Mouse (Mus musculus) hindbrain, embryonic 14.5 days (tissue): ENCODE measurements at regions not wholly inside any gene's neighbourhood (a gene's known extent, or its start where the extent isn't known, plus 50 kb on each side); places are given as distances from the start of the nearest gene placed in this dataset.

Experiments
- ATAC-seq: fragments of 200-750 bp; cut with Nextera tagmentation; 2 replicates; pipeline ENCODE4 v1.8.0; 2017; ENCODE audit warnings: moderate number of reproducible peaks, mild to moderate bottlenecking, moderate TSS enrichment, moderate library complexity; ENCODE audit not compliant: low FRiP score
- DNase-seq: peaks from one replicate; pipeline ENCODE4 v3.0.0-alpha.2; 2015; ENCODE audit warnings: low spot score
- H3K27ac ChIP-seq: fragments of 300-500 bp; sonication (generic); 2 replicates; pipeline ENCODE4 v1.5.1; 2014; ENCODE audit warnings: mild to moderate bottlenecking, moderate library complexity
- H3K27me3 ChIP-seq: fragments of 300-500 bp; sonication (generic); 2 replicates; pipeline ENCODE4 v1.6.1; 2014; ENCODE audit warnings: mild to moderate bottlenecking, low read length, mixed read lengths; ENCODE audit not compliant: control insufficient read depth, insufficient read depth
- H3K36me3 ChIP-seq: fragments of 300-500 bp; sonication (generic); replicated peaks from 2 replicates; pipeline ENCODE4 v1.6.1; 2014; ENCODE audit not compliant: control insufficient read depth, insufficient read depth
- H3K4me1 ChIP-seq: fragments of 300-500 bp; sonication (generic); replicated peaks from 2 replicates; pipeline ENCODE4 v1.6.1; 2014; ENCODE audit warnings: antibody characterized with exemption, low read length, mixed read lengths; ENCODE audit not compliant: control insufficient read depth, insufficient read depth
- H3K4me2 ChIP-seq: fragments of 300-500 bp; sonication (generic); replicated peaks from 2 replicates; pipeline ENCODE4 v1.6.1; 2014; ENCODE audit warnings: mild to moderate bottlenecking, moderate library complexity
- H3K4me3 ChIP-seq: fragments of 300-500 bp; sonication (generic); replicated peaks from 2 replicates; pipeline ENCODE4 v1.5.1; 2014; ENCODE audit warnings: mild to moderate bottlenecking, low read length
- H3K9ac ChIP-seq: fragments of 300-500 bp; sonication (generic); 2 replicates; pipeline ENCODE4 v1.6.1; 2014
- H3K9me3 ChIP-seq: fragments of 300-500 bp; sonication (generic); 2 replicates; pipeline ENCODE4 v1.6.1; 2016; ENCODE audit warnings: low read length; ENCODE audit not compliant: control insufficient read depth
- WGBS: fragments of 180-500 bp; shearing (Covaris S2); extraction: QIAGEN DNeasy Blood & Tissue Kit; methylation state at CpG from one replicate; pipeline ENCODE4 v1.1.7; 2014; 5-methylcytosine and 5-hydroxymethylcytosine counted together

DNA sequence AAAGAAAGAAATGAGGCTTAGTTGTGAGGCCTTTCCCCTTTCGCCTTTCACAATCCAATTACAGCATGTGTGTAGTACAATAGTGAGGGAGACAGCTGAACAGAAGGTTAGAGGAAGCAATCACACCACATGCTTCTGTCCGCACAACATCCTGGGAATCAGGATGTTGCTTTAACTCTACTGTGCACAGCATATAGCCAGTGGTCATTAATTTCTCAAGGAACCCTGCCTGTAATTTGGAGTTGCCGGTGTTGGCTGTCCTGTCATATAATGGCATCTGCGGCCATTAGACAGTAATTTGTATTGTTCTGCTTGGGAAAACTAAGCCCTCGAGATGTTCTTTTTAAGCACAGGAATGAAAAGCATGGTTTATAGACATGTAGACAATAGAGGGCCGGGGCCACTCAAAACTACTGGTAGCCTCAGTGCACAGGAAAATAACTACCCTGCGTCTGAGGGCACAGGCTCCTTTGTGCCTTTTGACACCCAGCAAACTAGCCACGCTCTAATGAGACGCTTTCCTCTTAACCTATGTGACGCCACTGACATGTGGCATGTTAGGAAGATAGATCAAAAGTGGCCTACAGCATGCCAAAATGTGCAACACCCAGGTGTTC lies 233.2 kb upstream of the Robo2 start:
- no peak overlapping the region for H3K27ac ChIP-seq
- ATAC-seq: no peak
- 27% methylated on average over 10 of the region's 10 CpGs for WGBS

DNA sequence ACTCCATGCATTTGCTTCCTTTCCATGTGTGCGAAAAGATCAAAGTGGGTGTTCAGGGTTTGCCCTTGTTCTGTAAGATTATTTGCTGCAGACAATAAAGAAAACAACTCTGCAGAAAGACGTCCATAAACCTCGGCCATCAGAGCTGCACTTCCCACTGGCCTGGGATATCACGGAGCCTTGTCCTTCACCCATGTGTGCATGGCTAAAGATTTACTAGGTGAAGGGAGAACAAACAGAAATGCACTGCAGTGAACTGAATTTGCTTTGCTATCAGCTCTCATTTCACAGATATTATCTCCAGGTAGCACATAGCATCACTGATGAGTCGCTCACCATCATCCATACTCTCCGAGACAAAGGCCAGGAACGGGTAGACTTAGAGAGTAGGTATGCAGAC lies 228.2 kb upstream of the Robo2 start:
- ATAC-seq: no peak
- no peak overlapping the region for H3K27ac ChIP-seq
- 86% methylated on average over 7 of the region's 7 CpGs for WGBS

More for the DNA sequence above, 233.2 kb upstream of the Robo2 start:
- no peak overlapping the region for H3K9ac ChIP-seq
- H3K4me3 ChIP-seq: no peak overlapping the region
- H3K4me1 ChIP-seq: no peaks in the 10 kb centered on the region
- no peak overlapping the region for H3K4me2 ChIP-seq
- H3K36me3 ChIP-seq: no peaks in the 10 kb centered on the region
- no peak for DNase-seq
- H3K27me3 ChIP-seq: no peaks in the 10 kb centered on the region
- no peaks in the 10 kb centered on the region for H3K9me3 ChIP-seq

DNA sequence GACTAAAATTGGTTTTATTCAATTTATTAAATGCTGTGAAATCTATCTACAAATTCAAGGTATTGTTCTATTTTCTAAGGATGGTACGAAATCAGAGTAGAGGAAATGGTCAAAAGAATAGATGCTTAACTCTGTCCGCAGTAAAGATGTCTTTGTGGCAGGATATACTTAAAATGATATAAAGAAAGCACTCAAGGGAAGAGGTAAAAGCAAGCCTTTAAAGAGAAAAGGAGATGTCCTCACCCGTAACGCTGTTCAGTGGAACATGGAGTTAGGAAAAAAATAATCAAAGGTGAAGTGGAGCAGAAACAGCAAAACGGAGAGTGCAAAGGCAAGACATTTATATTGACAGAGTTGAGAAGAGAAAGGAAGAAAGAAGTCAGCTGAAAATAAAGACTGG lies 226.0 kb upstream of the Robo2 start:
- 56% methylated on average over 5 of the region's 5 CpGs for WGBS
- no peak for ATAC-seq

More for the DNA sequence above, 228.2 kb upstream of the Robo2 start:
- H3K4me3 ChIP-seq: no peak overlapping the region
- H3K4me1 ChIP-seq: no peaks in the 10 kb centered on the region
- no peaks in the 10 kb centered on the region for H3K36me3 ChIP-seq
- no peak for DNase-seq
- no peak overlapping the region for H3K4me2 ChIP-seq
- H3K9me3 ChIP-seq: no peaks in the 10 kb centered on the region
- no peaks in the 10 kb centered on the region for H3K27me3 ChIP-seq
- H3K9ac ChIP-seq: no peak overlapping the region

DNA sequence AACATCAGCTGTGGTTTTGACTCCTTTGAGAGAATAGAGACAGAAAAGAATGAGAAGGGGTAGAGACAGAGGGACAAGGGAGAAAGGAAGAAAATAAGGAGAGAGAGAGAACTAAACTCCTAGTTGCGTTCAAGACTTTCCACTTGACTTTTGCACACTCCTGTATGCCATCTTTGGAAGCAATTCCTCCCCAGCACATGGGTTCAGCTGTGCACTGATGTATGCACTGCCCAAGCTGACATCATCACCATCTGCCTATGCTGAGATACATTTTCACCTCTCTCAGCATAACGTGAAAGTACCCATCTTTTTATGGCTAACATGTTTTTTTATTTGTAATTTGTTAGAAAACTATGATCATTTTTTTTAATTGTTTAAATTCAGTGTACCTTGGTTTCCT lies 214.2 kb upstream of the Robo2 start:
- Histone ChIP-seq H3K36me3 (no peaks in the 10 kb centered on the region), H3K4me1 (no peaks in the 10 kb centered on the region), H3K27me3 (no peaks in the 10 kb centered on the region), H3K4me3 (no peak overlapping the region), H3K9ac (no peak overlapping the region), H3K4me2 (no peak overlapping the region), H3K9me3 (no peaks in the 10 kb centered on the region), H3K27ac (no peak overlapping the region)
- WGBS: 79% methylated on average over 2 of the region's 2 CpGs
- ATAC-seq (no peak), DNase-seq (no peak)

More for the DNA sequence above, 226.0 kb upstream of the Robo2 start:
- Histone ChIP-seq H3K4me1 (no peaks in the 10 kb centered on the region), H3K4me2 (no peak overlapping the region), H3K9ac (no peak overlapping the region), H3K27me3 (no peaks in the 10 kb centered on the region), H3K4me3 (no peak overlapping the region), H3K36me3 (no peaks in the 10 kb centered on the region), H3K9me3 (no peaks in the 10 kb centered on the region), H3K27ac (no peak overlapping the region)
- no peak for DNase-seq

DNA sequence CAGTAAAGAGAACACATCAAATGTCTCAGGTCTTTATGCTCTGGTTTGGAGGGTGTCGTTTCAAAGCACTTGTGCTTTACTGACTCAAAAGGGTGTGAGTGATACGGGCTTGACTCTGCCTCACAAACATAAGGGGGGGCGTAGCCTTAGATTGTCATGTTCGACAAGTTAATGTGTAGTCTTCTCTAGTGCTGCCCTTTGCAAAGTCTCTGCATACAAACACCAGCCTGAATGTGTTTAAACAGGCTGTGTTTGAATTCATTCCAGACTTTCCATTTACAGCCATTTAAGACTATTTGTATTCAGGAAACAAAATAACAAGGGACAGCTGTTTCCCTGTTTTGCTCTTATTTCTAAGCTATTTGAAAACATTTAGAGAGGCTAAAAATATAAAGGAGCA lies 200.4 kb upstream of the Robo2 start:
- Histone ChIP-seq H3K36me3 (no peaks in the 10 kb centered on the region), H3K9ac (no peak overlapping the region), H3K4me2 (no peak overlapping the region), H3K27me3 (no peaks in the 10 kb centered on the region), H3K4me1 (no peaks in the 10 kb centered on the region), H3K27ac (no peak overlapping the region), H3K4me3 (no peak overlapping the region), H3K9me3 (no peaks in the 10 kb centered on the region)
- ATAC-seq (no peak), DNase-seq (no peak)
- WGBS: 45% methylated on average over 4 of the region's 4 CpGs

DNA sequence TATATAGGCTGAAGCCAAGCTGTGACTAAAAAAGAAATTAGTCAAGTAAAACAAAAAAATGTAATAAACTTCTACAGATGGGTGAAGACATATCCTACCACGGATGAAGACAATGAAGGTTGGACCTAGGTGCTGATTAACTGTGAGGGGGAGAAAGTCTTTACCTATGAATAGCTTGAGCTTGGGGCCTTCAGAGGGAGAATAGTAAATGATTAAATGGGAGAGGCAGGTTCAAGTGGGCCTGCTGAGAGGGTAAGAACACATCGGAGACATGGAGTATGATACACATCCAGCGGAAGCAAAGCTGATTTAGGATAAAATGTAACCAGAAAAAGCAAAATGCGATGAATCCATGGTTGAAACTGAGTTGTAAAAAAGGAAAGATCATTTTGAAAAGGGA lies 197.9 kb upstream of the Robo2 start:
- Histone ChIP-seq H3K4me3 (no peak overlapping the region), H3K36me3 (no peaks in the 10 kb centered on the region), H3K9me3 (no peaks in the 10 kb centered on the region), H3K27ac (no peak overlapping the region), H3K9ac (no peak overlapping the region), H3K4me2 (no peak overlapping the region), H3K4me1 (no peaks in the 10 kb centered on the region), H3K27me3 (no peaks in the 10 kb centered on the region)
- ATAC-seq: no peak
- 69% methylated on average over 4 of the region's 4 CpGs for WGBS
- DNase-seq: no peak

DNA sequence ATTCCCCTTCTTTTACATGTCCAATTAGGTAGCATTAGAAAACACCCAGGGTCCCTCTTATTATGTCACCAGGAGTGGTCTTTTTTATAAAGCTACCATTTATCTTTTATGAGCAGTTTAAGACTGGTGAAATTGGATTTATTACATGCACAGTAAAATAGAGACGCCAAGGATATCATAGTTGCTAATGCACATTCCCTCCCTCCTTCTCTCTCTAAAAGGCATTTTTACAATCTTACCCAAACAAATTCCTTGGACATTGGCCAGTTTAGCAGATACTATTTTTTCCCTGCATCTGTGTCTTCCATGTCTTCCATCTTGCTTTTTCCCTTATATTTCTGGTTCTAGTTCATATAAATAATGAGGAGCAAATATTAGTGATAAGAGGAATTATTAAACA lies 186.7 kb upstream of the Robo2 start:
- no peak overlapping the region for H3K9ac ChIP-seq
- DNase-seq (no peak), ATAC-seq (no peak)
- H3K4me1 ChIP-seq: no peaks in the 10 kb centered on the region
- H3K4me2 ChIP-seq: no peak overlapping the region
- no peak overlapping the region for H3K27ac ChIP-seq
- H3K4me3 ChIP-seq: no peak overlapping the region
- no peaks in the 10 kb centered on the region for H3K36me3 ChIP-seq
- 87% methylated on average over 1 of the region's 1 CpGs for WGBS
- H3K9me3 ChIP-seq: no peaks in the 10 kb centered on the region
- H3K27me3 ChIP-seq: no peaks in the 10 kb centered on the region

DNA sequence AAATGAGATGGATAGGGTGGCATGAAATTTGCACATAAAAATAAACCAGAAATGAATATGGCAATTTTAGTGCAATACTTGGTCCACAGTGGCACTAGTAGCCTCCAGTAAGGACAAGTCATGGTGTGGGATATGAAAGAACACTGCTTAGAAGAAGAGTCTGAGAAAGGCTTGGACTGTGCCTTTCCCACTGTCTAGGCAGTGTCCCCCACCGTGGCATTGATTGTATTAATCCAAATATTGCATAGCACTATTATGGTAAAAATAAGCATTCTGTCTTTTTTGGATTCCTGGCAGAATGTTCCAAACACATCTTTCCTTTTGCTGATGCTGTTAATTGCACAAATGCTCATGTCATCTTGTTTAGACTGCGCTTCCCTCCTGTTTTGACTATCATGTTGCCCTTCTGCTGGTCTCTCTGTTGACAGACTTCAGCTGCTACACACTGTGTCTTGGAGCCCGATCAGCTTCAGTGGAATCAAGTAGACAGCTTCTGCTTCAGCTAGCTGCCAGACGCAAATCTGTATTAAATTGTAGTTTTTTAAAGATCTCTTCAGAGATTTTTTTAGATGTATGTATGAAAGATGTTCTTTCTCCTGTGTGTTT lies 186.2 kb upstream of the Robo2 start:
- ATAC-seq: no peak
- 76% methylated on average over 4 of the region's 4 CpGs for WGBS

DNA sequence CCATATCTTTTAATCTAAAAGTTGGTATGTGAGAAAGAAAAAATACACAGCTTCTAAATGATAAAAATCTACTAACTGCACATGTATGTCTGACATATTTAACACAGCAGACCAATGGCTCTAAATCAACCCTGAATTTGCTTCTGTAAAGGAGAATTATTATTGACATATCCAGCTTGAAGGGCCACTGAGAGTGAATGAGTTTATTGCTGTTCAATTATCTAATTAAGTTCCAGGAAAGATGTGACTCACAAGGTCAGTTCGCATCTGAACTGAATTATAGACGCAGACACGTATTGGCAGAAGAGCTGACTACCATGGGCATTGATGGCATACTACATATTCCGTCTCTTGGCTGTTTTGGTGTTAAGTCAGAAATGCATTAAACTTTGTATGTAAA lies 180.3 kb upstream of the Robo2 start:
- WGBS: 90% methylated on average over 4 of the region's 4 CpGs
- no peaks in the 10 kb centered on the region for H3K9me3 ChIP-seq
- ATAC-seq: no peak
- H3K27ac ChIP-seq: no peak overlapping the region
- H3K36me3 ChIP-seq: no peaks in the 10 kb centered on the region
- H3K4me1 ChIP-seq: no peaks in the 10 kb centered on the region
- no peaks in the 10 kb centered on the region for H3K27me3 ChIP-seq
- no peak overlapping the region for H3K4me3 ChIP-seq
- H3K4me2 ChIP-seq: no peak overlapping the region
- DNase-seq: no peak
- no peak overlapping the region for H3K9ac ChIP-seq

More for the DNA sequence above, 186.2 kb upstream of the Robo2 start:
- no peaks in the 10 kb centered on the region for H3K4me1 ChIP-seq
- no peaks in the 10 kb centered on the region for H3K36me3 ChIP-seq
- H3K27ac ChIP-seq: no peak overlapping the region
- no peak overlapping the region for H3K4me3 ChIP-seq
- H3K9me3 ChIP-seq: no peaks in the 10 kb centered on the region
- H3K27me3 ChIP-seq: no peaks in the 10 kb centered on the region
- no peak overlapping the region for H3K9ac ChIP-seq
- no peak overlapping the region for H3K4me2 ChIP-seq
- DNase-seq: no peak
